Mouse (Mus musculus) MEL (cell line): ENCODE measurements around the gene Dlgap1. TPM values are rescaled to one million over a fixed set of nuclear protein-coding genes. Genes with fewer than 3 reads are reported as not detected.

Source experiments
- DNase-seq: peaks from one replicate; pipeline ENCODE4 v3.0.0; 2011; ENCODE audit warnings: low read depth, low spot score
- H3K27ac ChIP-seq: 2 replicates; pipeline ENCODE4 v1.5.1; 2012; ENCODE audit warnings: low read depth, mild to moderate bottlenecking, control low read depth, low read length, moderate library complexity; ENCODE audit not compliant: control insufficient read depth
- H3K27me3 ChIP-seq, 2 experiments: fragments of 150-350 bp in 1 of 2; sonication (generic) in 1 of 2; 2 replicates each; pipeline ENCODE4 v1.6.1; 2012; ENCODE audit warnings: low read length in 2 of 2, mild to moderate bottlenecking in 2 of 2, improper control_type of control experiment in 1 of 2, moderate library complexity in 1 of 2; ENCODE audit not compliant: insufficient read depth in 2 of 2, control insufficient read depth in 1 of 2
- H3K36me3 ChIP-seq, 2 experiments: 2 replicates each; pipeline ENCODE4 v1.6.1; 2012 to 2014; ENCODE audit warnings: low read length in 2 of 2, improper control_type of control experiment in 1 of 2, inconsistent platforms in 1 of 2, mild to moderate bottlenecking in 1 of 2; ENCODE audit not compliant: insufficient read depth in 2 of 2, control insufficient read depth in 1 of 2
- H3K4me1 ChIP-seq, 2 experiments: fragments of 150-350 bp in 1 of 2; sonication (generic) in 1 of 2; 2 replicates each; pipeline ENCODE4 v1.6.1; 2012; ENCODE audit warnings: low read length in 2 of 2, improper control_type of control experiment in 1 of 2, mild to moderate bottlenecking in 1 of 2; ENCODE audit not compliant: insufficient read depth in 2 of 2, control insufficient read depth in 1 of 2
- H3K4me3 ChIP-seq, 2 experiments: fragments of 150-350 bp in 1 of 2; sonication (generic) in 1 of 2; 2 replicates each; pipeline ENCODE4 v1.5.1; 2012; ENCODE audit warnings: low read depth in 2 of 2, low read length in 2 of 2, mild to moderate bottlenecking in 2 of 2, moderate library complexity in 2 of 2, control low read depth in 1 of 2, improper control_type of control experiment in 1 of 2; ENCODE audit not compliant: control insufficient read depth in 1 of 2, insufficient read depth in 1 of 2
- H3K79me2 ChIP-seq: 2 replicates; pipeline ENCODE4 v1.6.1; 2012; ENCODE audit warnings: mild to moderate bottlenecking, low read length, moderate library complexity; ENCODE audit not compliant: control insufficient read depth, poor library complexity, insufficient read depth
- H3K9ac ChIP-seq: 2 replicates; pipeline ENCODE4 v1.6.1; 2012; ENCODE audit warnings: low read depth, mild to moderate bottlenecking, control low read depth, low read length, moderate library complexity; ENCODE audit not compliant: control insufficient read depth, poor library complexity, severe bottlenecking
- H3K9me3 ChIP-seq: fragments of 150-350 bp; sonication (generic); replicated peaks from 2 replicates; pipeline ENCODE4 v1.6.1; 2012; ENCODE audit warnings: mild to moderate bottlenecking, low read length, improper control_type of control experiment, moderate library complexity; ENCODE audit not compliant: insufficient read depth
- E2F4 ChIP-seq: IDR thresholded peaks from 2 replicates; pipeline ENCODE4 v1.6.1; 2011; ENCODE audit warnings: low read depth, low read length, improper control_type of control experiment, borderline replicate concordance
- ELF1 ChIP-seq: IDR thresholded peaks from 2 replicates; pipeline ENCODE4 v1.6.1; 2014; ENCODE audit warnings: low read depth, mild to moderate bottlenecking, inconsistent platforms, low read length, improper control_type of control experiment, moderate library complexity
- GABPA ChIP-seq: IDR thresholded peaks from 2 replicates; pipeline ENCODE4 v1.6.1; 2012; ENCODE audit warnings: low read depth, mild to moderate bottlenecking, inconsistent platforms, low read length, improper control_type of control experiment, moderate library complexity
- GATA1 ChIP-seq: IDR thresholded peaks from 2 replicates; pipeline ENCODE4 v1.6.1; 2011; ENCODE audit warnings: low read depth, low read length, improper control_type of control experiment
- JUND ChIP-seq: IDR thresholded peaks from 2 replicates; pipeline ENCODE4 v1.6.1; 2011; ENCODE audit warnings: low read depth, mild to moderate bottlenecking, improper control_type of control experiment, low read length
- KAT2A ChIP-seq: conservative IDR thresholded peaks from 2 replicates; pipeline ENCODE4 v1.6.1; 2012; ENCODE audit warnings: low read depth, low read length, improper control_type of control experiment, inconsistent platforms
- MEF2A ChIP-seq: IDR thresholded peaks from 2 replicates; pipeline ENCODE4 v1.6.1; 2014; ENCODE audit warnings: low read depth, mild to moderate bottlenecking, inconsistent platforms, low read length, improper control_type of control experiment; ENCODE audit not compliant: poor library complexity, insufficient replicate concordance, severe bottlenecking; ENCODE audit errors: extremely low read depth
- MYB ChIP-seq: IDR thresholded peaks from 2 replicates; pipeline ENCODE4 v1.6.1; 2011; ENCODE audit warnings: mild to moderate bottlenecking, low read depth, low read length, improper control_type of control experiment
- MYC ChIP-seq: IDR thresholded peaks from 2 replicates; pipeline ENCODE4 v1.6.1; 2011; ENCODE audit warnings: low read depth, mild to moderate bottlenecking, low read length, improper control_type of control experiment, moderate library complexity
- NELFE ChIP-seq: IDR thresholded peaks from 2 replicates; pipeline ENCODE4 v1.6.1; 2011; ENCODE audit warnings: low read depth, low read length, improper control_type of control experiment
- RCOR1 ChIP-seq: IDR thresholded peaks from 2 replicates; pipeline ENCODE4 v1.6.1; 2012; ENCODE audit warnings: low read depth, mild to moderate bottlenecking, inconsistent platforms, low read length, improper control_type of control experiment
- SIN3A ChIP-seq: IDR thresholded peaks from 2 replicates; pipeline ENCODE4 v1.6.1; 2012; ENCODE audit warnings: low read length, improper control_type of control experiment, inconsistent platforms
- SMC3 ChIP-seq: IDR thresholded peaks from 2 replicates; pipeline ENCODE4 v1.6.1; 2011; ENCODE audit warnings: low read depth, low read length, improper control_type of control experiment
- TCF12 ChIP-seq: IDR thresholded peaks from 2 replicates; pipeline ENCODE4 v1.6.1; 2014; ENCODE audit warnings: low read depth, mild to moderate bottlenecking, inconsistent platforms, low read length, improper control_type of control experiment, moderate library complexity
- UBTF ChIP-seq: IDR thresholded peaks from 2 replicates; pipeline ENCODE4 v1.6.1; 2012; ENCODE audit warnings: low read depth, mild to moderate bottlenecking, inconsistent platforms, low read length, improper control_type of control experiment, moderate library complexity, borderline replicate concordance; ENCODE audit not compliant: insufficient read depth
- USF2 ChIP-seq, 2 experiments: IDR thresholded peaks; 2 replicates each; pipeline ENCODE4 v1.6.1; 2011 to 2012; ENCODE audit warnings: improper control_type of control experiment in 2 of 2, low read length in 2 of 2, borderline replicate concordance in 1 of 2, inconsistent platforms in 1 of 2, low read depth in 1 of 2, mild to moderate bottlenecking in 1 of 2; ENCODE audit not compliant: insufficient read depth in 1 of 2
- ZKSCAN1 ChIP-seq: IDR thresholded peaks from 2 replicates; pipeline ENCODE4 v1.6.1; 2012; ENCODE audit warnings: low read depth, mild to moderate bottlenecking, inconsistent platforms, low read length, improper control_type of control experiment, moderate library complexity
- ZNF384 ChIP-seq: IDR thresholded peaks from 2 replicates; pipeline ENCODE4 v1.6.1; 2012; ENCODE audit warnings: low read depth, mild to moderate bottlenecking, inconsistent platforms, low read length, improper control_type of control experiment
- polyA plus RNA-seq, 2 experiments: library from polyadenylated mRNA; stranded (reverse) in 1 of 2; unstranded in 1 of 2; fragments of >175 nt in 1 of 2; fragments of >200 nt in 1 of 2; gene quantifications; 2 replicates each; pipeline versions ENCODE4 v1.2.1 to v1.2.4; 2012; ENCODE audit warnings: low replicate concordance in 2 of 2, low read depth in 1 of 2; ENCODE audit not compliant: insufficient read length in 2 of 2, insufficient read depth in 1 of 2, missing spikeins in 1 of 2
- total RNA-seq: library from RNA; depleted of rRNA; stranded (reverse); fragments of 300-350 nt; gene quantifications from 2 replicates; pipeline ENCODE4 v1.2.3, GENCODE M21; 2012

Gene Dlgap1
- total and polyA plus RNA-seq, 3 experiments: 0.06 TPM; not detected in 2

DNA sequence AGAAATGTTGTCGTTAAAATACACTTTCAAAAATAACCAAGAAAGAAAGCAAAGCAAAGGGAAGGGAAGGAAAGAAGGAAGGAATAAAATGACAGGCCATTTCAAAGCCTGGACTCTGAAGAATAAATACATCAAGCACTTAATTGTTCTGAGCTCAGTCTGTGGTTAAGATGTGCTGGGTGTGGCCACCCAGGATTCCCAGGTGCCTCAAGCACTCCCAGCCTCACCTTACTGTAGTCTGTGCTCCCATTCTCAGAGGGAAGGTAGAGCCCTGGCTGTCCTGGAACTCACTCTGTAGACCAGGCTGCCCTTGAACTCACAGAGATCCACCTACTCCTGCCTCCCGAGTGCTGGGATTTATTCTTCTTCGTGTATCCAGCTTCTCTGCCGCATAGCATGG is 821.9 kb downstream of the Dlgap1 start:
- no peaks in the 10 kb centered on the region for H3K9me3 ChIP-seq
- no peaks in the 10 kb centered on the region for H3K27me3 ChIP-seq
- H3K79me2 ChIP-seq: no peaks in the 10 kb centered on the region
- TF ChIP-seq MYC: no peak
- TF ChIP-seq GATA1: no peak
- TF ChIP-seq, all 39 proteins: peak for 0
- no peak for DNase-seq
- no peak overlapping the region for H3K4me3 ChIP-seq
- peaks cover 0 to 2% of the 10 kb centered on the region in 2 experiments; a peak in 1 of 4 replicates for H3K4me1 ChIP-seq
- H3K27ac ChIP-seq: no peak overlapping the region
- no peak overlapping the region for H3K9ac ChIP-seq
- no peaks in the 10 kb centered on the region for H3K36me3 ChIP-seq

DNA sequence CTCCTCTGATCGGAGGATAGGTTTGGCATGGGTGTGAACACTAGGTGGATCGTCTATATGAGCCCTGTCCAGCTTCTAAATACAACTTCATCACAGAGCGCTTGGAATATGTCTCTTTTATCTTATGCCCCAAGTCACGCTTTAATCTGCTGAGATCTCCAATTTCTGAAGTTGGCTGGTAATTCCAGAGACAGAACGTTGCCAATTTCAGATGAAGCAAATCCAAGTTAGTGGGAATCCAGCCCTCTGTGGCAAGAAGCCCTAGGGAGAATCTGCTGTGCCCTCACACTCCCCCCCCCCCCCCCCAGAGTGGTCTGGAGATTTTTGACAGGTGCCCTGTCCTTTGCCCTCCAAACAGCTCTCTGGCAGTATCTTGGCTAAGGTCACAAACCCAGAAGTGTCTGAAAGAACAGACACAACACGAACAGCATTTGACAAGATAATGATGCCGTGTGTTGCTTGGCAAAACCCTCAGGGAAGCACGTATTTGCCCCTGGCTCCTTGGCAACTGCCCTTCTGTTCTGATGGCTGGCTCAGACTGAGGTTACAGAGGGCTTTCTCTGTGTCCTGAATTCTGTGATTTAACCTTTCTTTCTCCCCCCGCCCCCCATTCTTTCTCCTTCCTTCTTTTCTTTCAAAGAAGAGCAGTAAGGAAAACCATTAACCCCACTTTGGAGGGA is 822.9 kb downstream of the Dlgap1 start:
- Histone ChIP-seq H3K27me3 (no peaks in the 10 kb centered on the region), H3K9ac (no peak overlapping the region), H3K36me3 (no peaks in the 10 kb centered on the region), H3K4me3 (no peak overlapping the region), H3K27ac (no peak overlapping the region), H3K9me3 (no peaks in the 10 kb centered on the region), H3K4me1 (peaks cover 0 to 2% of the 10 kb centered on the region in 2 experiments; a peak in 1 of 4 replicates), H3K79me2 (no peaks in the 10 kb centered on the region)
- no peak for DNase-seq
- TF ChIP-seq ELF1: no peak
- no peak for TF ChIP-seq MYB
- TF ChIP-seq UBTF: no peak
- TF ChIP-seq KAT2A: no peak
- no peak for TF ChIP-seq SIN3A
- no peak for TF ChIP-seq SMC3
- no peak for TF ChIP-seq JUND
- TF ChIP-seq E2F4: no peak
- TF ChIP-seq GABPA: no peak
- TF ChIP-seq USF2 (IDR thresholded peaks at IDR 0.05; ENCODE audit: borderline replicate concordance in 1 of 2, insufficient read depth in 1 of 2, low read depth in 1 of 2, low read length in 2 of 2): no peak
- no peak for TF ChIP-seq ZKSCAN1
- TF ChIP-seq MYC: no peak
- TF ChIP-seq RCOR1: no peak
- TF ChIP-seq ZNF384: no peak
- TF ChIP-seq TCF12: no peak
- TF ChIP-seq MEF2A: no peak
- TF ChIP-seq NELFE: no peak
